Mouse (Mus musculus) heart, postnatal 0 days (tissue): ENCODE data around the gene Csde1.

Experiments
- CTCF ChIP-seq: IDR thresholded peaks from 2 replicates; pipeline ENCODE4 v1.5.1; 2016; ENCODE audit warnings: antibody characterized with exemption, control low read depth, low read depth
- EP300 ChIP-seq: IDR thresholded peaks from 2 replicates; pipeline ENCODE4 v1.6.1; 2016; ENCODE audit warnings: antibody characterized with exemption, low read depth

DNA sequence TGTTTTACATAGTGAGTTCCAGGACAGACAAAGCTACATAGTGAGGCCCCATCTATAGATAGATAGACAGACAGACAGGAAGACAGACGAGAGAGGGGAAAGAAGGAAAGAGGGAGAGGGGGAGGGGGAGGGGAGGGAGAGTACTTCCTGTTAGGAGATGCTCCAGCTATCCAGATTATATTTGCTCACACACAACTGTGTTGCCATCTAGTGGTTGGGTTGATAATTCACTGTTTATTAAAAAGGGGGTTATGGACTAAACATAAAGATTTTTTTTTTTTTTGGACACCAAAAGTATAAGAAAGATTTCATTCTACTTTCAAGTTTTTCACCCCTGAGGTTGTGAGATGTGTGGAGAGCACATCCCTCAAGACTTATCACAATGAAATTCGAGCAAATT is 80.5 kb downstream of the Csde1 start:
- TF ChIP-seq EP300 (no peak), CTCF (peak; percentile 32)
